Mouse (Mus musculus) lung, embryonic 16.5 days (tissue): ENCODE data around the gene Acp2. TPM values are rescaled to one million over a fixed set of nuclear protein-coding genes. Genes with fewer than 3 reads are reported as not detected.

ENCODE experiments used
- ATAC-seq: fragments of 200-750 bp; cut with Nextera tagmentation; 2 replicates; pipeline ENCODE4 v1.8.0; 2017; ENCODE audit warnings: low read depth, mild to moderate bottlenecking, moderate library complexity
- H3K27ac ChIP-seq: fragments of 300-500 bp; sonication (generic); 2 replicates; pipeline ENCODE4 v1.5.1; 2014; ENCODE audit warnings: mild to moderate bottlenecking, control low read depth, low read length
- H3K27me3 ChIP-seq: fragments of 300-500 bp; sonication (generic); 2 replicates; pipeline ENCODE4 v1.6.1; 2014; ENCODE audit warnings: low read depth, low read length, mixed read lengths; ENCODE audit not compliant: control insufficient read depth, insufficient read depth
- H3K36me3 ChIP-seq: fragments of 300-500 bp; sonication (generic); 2 replicates; pipeline ENCODE4 v1.6.1; 2014; ENCODE audit warnings: low read length; ENCODE audit not compliant: control insufficient read depth, insufficient read depth
- H3K4me1 ChIP-seq: fragments of 300-500 bp; sonication (generic); replicated peaks from 2 replicates; pipeline ENCODE4 v1.6.1; 2014; ENCODE audit warnings: low read length, mixed read lengths; ENCODE audit not compliant: control insufficient read depth, insufficient read depth
- H3K4me2 ChIP-seq: fragments of 300-500 bp; sonication (generic); 2 replicates; pipeline ENCODE4 v1.6.1; 2014; ENCODE audit warnings: low read depth, low read length, control low read depth
- H3K4me3 ChIP-seq: fragments of 300-500 bp; sonication (generic); 2 replicates; pipeline ENCODE4 v1.5.1; 2014; ENCODE audit warnings: mild to moderate bottlenecking, low read length, control low read depth
- H3K9ac ChIP-seq: fragments of 300-500 bp; sonication (generic); 2 replicates; pipeline ENCODE4 v1.6.1; 2014; ENCODE audit warnings: low read length, control low read depth
- H3K9me3 ChIP-seq: fragments of 300-500 bp; sonication (generic); 2 replicates; pipeline ENCODE4 v1.6.1; 2016; ENCODE audit warnings: low read length; ENCODE audit not compliant: control insufficient read depth
- WGBS: fragments of 180-500 bp; shearing (Covaris S2); extraction: QIAGEN DNeasy Blood & Tissue Kit; methylation state at CpG from one replicate; pipeline ENCODE4 v1.1.7; 2014; 5-methylcytosine and 5-hydroxymethylcytosine counted together
- polyA plus RNA-seq: library from polyadenylated mRNA; unstranded; fragments of >200 nt; fragmentation: Nextera tagmentation; extraction: Ambion mirVana; gene quantifications from 2 replicates; pipeline ENCODE4 v1.2.1, GENCODE M21; 2015

Gene Acp2
- polyA plus RNA-seq, 1 experiment from 2014 or later = 33.3 TPM

DNA sequence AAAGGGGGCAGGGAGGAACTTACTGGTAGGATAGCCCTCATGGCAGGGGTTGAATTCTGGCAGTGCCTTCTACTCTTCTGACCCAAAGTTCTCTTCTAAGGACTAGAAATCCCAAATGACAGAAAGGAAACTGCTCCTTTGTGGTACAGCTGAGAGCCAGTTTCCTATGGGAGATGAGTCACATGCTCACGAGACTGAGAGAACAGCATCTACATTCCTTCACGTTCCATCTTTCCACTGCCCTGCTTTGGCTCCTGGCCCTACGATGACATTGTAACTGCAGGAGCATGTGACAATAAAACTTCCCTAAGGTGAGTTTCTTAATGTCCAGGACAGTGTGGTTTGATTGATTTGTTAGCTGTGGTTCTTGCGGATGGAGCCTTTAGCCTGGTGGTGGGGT, 45.7 kb downstream of the Acp2 start:
- WGBS = 81% methylated on average over 4 of the region's 4 CpGs
- no peak for ATAC-seq

DNA sequence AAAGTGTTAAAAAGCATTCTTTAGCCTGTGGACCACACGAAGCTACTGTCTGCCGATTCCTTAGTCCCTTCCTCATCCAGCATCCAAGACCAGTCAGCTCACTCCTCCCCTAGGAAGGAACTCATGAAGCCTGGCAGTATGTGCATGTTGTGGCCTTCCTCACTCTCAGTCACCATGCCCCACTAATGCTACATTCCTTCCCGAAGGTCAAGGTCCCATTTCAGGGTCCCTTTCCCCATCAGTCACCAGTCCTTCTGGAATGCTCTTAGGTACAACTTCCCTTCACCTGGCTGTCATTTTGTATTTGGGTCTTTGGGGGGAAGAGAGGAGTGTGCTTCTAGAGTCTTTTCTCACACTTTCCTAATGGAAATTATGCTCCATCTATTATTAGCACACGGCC, 49.3 kb downstream of the Acp2 start:
- H3K9ac ChIP-seq = no peak overlapping the region
- 59% methylated on average over 4 of the region's 4 CpGs for WGBS
- no peak for ATAC-seq
- H3K4me1 ChIP-seq = peaks cover 9% of the 10 kb centered on the region; the same call in 1 of the 2 replicates
- no peaks in the 10 kb centered on the region for H3K36me3 ChIP-seq
- H3K27me3 ChIP-seq = peaks cover 13% of the 10 kb centered on the region; the same call in 1 of the 2 replicates
- no peak overlapping the region for H3K27ac ChIP-seq
- H3K9me3 ChIP-seq = no peaks in the 10 kb centered on the region
- H3K4me2 ChIP-seq = no peak overlapping the region
- no peak overlapping the region for H3K4me3 ChIP-seq

More for the DNA sequence above, 45.7 kb downstream of the Acp2 start:
- H3K4me3 ChIP-seq = no peak overlapping the region
- H3K27me3 ChIP-seq = no peaks in the 10 kb centered on the region
- H3K9me3 ChIP-seq = no peaks in the 10 kb centered on the region
- no peaks in the 10 kb centered on the region for H3K4me1 ChIP-seq
- no peak overlapping the region for H3K27ac ChIP-seq
- H3K4me2 ChIP-seq = no peak overlapping the region
- H3K36me3 ChIP-seq = no peaks in the 10 kb centered on the region
- no peak overlapping the region for H3K9ac ChIP-seq

DNA sequence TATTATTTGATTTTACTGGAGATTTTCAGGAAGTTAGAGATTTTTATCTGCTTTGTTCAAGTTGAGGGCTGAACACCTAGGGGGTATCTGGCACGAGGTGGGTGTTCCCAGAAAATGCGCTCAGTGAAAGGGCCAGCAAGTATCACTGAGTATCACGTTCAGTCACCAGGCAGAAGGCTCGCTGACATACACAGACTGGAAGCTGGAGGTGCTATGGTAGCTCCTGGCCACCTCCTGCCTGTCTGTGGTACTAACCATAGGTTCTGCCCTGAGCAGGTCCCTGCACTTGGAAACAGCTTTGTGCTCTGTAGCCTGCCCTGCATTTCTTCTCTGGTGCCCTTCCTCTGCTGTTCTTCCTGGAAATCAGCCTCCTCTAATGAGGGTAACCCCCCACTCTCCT, 49.8 kb downstream of the Acp2 start:
- Histone ChIP-seq H3K4me1 (peaks cover 9% of the 10 kb centered on the region; the same call in 1 of the 2 replicates), H3K4me3 (no peak overlapping the region), H3K36me3 (no peaks in the 10 kb centered on the region), H3K4me2 (no peak overlapping the region), H3K27me3 (peaks cover 13% of the 10 kb centered on the region; the same call in 1 of the 2 replicates), H3K9ac (no peak overlapping the region), H3K9me3 (no peaks in the 10 kb centered on the region), H3K27ac (no peak overlapping the region)
- WGBS = 46% methylated on average over 4 of the region's 4 CpGs
- no peak for ATAC-seq

DNA sequence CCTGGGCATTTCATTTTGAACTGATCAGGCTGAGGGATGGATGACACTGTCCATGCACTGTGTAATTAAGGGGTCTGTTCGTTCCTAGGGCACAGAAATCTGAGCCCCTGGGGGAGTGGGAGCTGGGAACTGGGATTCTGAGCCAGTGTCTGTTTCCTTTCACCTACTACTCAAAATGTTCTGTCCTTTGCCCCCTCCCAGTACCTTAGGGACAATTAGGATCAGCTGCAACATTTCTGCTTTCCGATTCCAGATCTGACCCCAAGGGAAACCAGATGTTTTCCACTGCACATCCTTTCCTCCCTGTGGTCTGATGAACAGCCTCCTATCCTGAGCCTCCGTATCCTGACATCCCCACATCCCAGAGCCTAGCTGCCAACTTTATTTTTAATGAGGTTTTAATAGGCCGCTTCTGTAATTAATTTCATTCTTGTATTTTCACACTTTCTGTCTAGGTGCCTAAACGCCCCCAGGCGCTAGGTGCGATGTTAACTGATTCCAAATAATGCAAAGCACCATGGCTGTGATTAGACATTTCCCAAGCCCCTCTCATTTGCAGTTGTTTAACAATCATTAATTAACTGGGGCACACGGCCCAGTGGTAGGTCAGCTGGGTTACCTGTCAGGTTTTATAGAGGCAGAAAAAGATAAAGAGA, 52.2 kb downstream of the Acp2 start:
- Histone ChIP-seq H3K4me2 (no peak overlapping the region), H3K27me3 (peaks cover 13% of the 10 kb centered on the region; the same call in 1 of the 2 replicates), H3K4me1 (peaks cover 24% of the 10 kb centered on the region), H3K27ac (no peak overlapping the region), H3K36me3 (no peaks in the 10 kb centered on the region), H3K9me3 (no peaks in the 10 kb centered on the region), H3K4me3 (no peak overlapping the region), H3K9ac (no peak overlapping the region)
- 45% methylated on average over 8 of the region's 8 CpGs for WGBS
- ATAC-seq = no peak

DNA sequence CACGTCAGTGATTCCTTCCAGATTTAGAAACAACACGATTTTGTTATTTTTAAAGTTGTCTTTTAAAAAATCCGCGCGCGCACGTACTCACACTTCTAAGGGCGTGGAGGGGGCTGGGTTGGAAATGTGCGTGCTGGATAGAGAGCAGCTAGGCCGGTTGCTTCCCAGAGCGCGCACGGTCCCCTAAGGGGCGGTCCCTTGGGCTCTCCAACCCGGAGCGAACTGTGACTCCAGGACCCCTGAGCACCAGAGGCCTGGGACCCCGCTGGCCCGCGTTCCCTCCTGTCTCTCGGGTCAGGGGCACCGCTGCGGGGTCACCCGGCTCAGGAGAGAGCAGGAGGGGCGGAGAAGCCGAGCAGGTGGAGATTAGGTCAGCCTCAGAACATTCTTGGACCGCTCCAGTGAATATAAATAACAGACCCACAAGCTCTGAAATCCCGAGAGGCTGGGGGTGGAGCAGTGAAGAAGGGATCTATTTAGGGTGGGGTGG, 53.0 kb downstream of the Acp2 start, which contains the start of gene Pacsin3:
Gene Pacsin3, plus strand, starts transcription at position 294 of the 490 bp plus-strand sequence.
- under 1% methylated on average over 27 of the region's 27 CpGs for WGBS
- Histone ChIP-seq H3K4me1 (peaks cover 24% of the 10 kb centered on the region), H3K4me2 (peak within 1 kb of the TSS; percentile 64), H3K27me3 (peaks cover 13% of the 10 kb centered on the region; the same call in 1 of the 2 replicates), H3K4me3 (peak within 1 kb of the TSS; percentile 74), H3K9ac (peak within 1 kb of the TSS; percentile 76), H3K27ac (peak within 1 kb of the TSS; percentile 86), H3K36me3 (peaks cover 4% of the 10 kb centered on the region; the same call in 1 of the 2 replicates), H3K9me3 (no peaks in the 10 kb centered on the region)
- ATAC-seq = peak; percentile 29

DNA sequence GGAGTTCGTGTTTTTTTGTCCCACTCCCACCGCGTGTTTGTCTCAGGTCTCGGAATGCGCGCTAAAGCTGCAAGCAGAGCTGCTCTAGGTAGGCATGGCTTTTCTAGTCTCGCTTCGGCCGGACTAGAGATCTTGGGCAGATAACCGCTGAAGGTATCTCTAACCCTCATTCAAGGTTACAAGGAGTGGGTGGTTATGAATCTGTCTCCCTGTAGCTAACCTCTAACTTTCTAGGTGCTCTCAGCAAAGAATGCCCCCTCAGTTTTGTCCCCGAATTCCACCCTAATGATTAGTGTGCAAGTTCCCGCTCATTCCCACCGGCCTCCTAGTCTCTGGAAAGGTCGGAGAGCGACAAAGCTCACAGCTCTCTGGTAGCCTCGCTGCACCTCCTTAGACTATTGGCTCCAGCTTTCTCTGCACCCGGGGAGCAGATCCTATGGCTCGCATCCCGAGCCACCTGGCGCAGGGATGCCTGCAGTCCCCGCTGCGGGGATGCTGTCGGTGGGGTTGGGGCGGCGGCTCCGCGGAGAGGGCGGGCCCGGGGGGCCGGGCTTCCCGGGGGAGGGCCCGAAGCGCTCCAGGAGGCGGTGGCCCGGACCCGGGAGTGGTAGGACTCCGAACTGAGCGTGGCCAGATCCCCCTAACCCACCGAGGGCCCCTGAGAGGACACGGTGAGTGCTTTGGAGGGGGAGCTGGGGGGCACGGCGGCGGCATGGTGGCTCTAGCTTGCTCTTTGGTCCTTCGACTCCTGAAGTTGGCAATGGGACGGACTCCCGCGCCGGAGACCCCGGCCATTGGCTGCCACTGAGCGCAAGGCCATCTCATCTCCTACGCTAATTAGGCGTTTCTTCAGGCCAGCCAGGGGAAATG, 53.8 kb downstream of the Acp2 start:
- H3K27ac ChIP-seq = peak overlapping the region; percentile 86
- peaks cover 13% of the 10 kb centered on the region; the same call in 1 of the 2 replicates for H3K27me3 ChIP-seq
- H3K36me3 ChIP-seq = peaks cover 5% of the 10 kb centered on the region
- WGBS = under 1% methylated on average over 49 of the region's 52 CpGs
- peak overlapping the region; percentile 76 for H3K9ac ChIP-seq
- H3K4me2 ChIP-seq = peak overlapping the region; percentile 64
- H3K4me3 ChIP-seq = peak overlapping the region; percentile 74
- H3K4me1 ChIP-seq = peaks cover 24% of the 10 kb centered on the region
- H3K9me3 ChIP-seq = no peaks in the 10 kb centered on the region
- ATAC-seq = peak; percentile 82

DNA sequence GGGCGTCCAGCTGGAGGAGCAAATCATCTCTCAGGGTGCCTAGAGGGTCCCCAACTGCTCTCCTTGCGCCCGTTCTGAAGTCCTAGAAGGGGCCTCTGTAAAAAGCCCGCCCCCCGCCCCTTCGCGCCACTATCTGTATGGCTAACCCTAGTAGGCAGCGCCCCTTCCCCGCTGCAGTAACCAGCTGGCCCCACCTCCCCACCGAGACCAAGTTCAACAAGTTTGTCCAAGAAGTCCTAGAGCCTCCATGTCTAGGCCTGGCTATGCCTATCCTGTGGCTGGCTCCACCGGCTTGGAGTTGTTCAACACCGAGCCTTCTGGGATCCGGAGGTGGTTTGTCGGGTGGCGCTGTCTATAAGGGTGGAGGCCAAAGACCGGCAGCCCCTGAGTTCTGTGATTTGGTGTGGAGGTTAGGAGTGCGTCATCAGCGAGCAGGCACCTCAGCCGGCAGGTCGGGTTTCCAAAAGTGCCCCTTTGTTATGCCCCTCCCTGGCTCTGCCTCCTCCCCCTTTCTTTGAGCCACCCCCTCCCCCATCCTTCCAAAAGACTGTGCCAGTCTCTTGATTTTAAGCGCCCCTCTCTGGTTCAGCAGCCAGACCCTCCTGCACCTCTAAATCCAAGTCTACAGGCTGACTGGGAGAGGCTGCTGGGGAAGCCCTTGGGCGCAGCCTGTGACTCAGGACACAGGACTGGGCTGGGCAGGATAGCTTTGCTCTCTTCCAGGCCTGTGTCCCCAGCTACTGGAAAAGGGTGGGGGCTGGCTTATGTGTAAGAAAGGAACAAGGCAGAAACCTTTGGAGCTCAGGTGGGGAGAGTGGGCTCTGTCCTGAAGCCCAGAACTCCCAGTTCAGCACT, 54.7 kb downstream of the Acp2 start:
- WGBS = 1% methylated on average over 22 of the region's 22 CpGs
- Histone ChIP-seq H3K9ac (peak overlapping the region; percentile 76), H3K4me1 (peaks cover 24% of the 10 kb centered on the region), H3K4me2 (peak overlapping the region; percentile 64), H3K27me3 (peaks cover 13% of the 10 kb centered on the region; the same call in 1 of the 2 replicates), H3K36me3 (peaks cover 10% of the 10 kb centered on the region), H3K4me3 (peak overlapping the region; percentile 74), H3K27ac (peak overlapping the region; percentile 86), H3K9me3 (no peaks in the 10 kb centered on the region)
- peak; percentile 78 for ATAC-seq

DNA sequence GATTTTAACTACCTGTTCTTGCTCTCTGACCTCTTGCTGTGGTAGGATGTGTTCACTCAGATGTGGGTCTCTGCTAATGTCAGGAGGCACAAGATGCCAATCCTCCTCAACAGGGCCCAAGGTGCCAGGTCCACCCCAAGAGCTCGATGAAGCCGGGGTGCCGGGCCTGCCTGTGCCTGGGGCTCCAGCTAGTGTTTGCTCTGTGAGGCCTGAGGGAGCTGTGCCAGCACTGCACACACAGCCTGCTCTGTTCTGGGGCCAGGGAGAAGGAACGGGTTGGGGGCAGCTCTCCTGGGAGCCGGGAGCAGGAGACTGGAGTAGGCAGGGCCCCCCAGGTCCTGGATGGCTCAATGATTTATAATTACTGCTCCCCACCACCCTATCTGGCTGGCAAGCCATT, 55.4 kb downstream of the Acp2 start:
- H3K9ac ChIP-seq = peak overlapping the region; percentile 76
- H3K27me3 ChIP-seq = peaks cover 13% of the 10 kb centered on the region; the same call in 1 of the 2 replicates
- ATAC-seq = peak; percentile 40
- H3K36me3 ChIP-seq = peaks cover 17% of the 10 kb centered on the region
- WGBS = 48% methylated on average over 5 of the region's 5 CpGs
- peak overlapping the region; percentile 74 for H3K4me3 ChIP-seq
- peak overlapping the region; percentile 64 for H3K4me2 ChIP-seq
- H3K4me1 ChIP-seq = peaks cover 24% of the 10 kb centered on the region
- no peaks in the 10 kb centered on the region for H3K9me3 ChIP-seq
- peak overlapping the region; percentile 86 for H3K27ac ChIP-seq
